Mouse (Mus musculus): ENCODE data around the gene Stx8. TPM values are rescaled to one million over a fixed set of nuclear protein-coding genes. Genes with fewer than 3 reads are reported as not detected.

Stx8 gene
- polyA plus RNA-seq, 1 experiment from 2014 or later, result 43.7 TPM

GRCm38 (mm10) chr11:68118679-68119078 is 152.7 kb downstream of the Stx8 start:
- H3K27me3 ChIP-seq (ENCODE audit: low read depth, poor library complexity, severe bottlenecking), result no peaks in the 10 kb centered on the region
- peaks cover 25% of the 10 kb centered on the region for H3K4me1 ChIP-seq
- H3K36me3 ChIP-seq, result no peaks in the 10 kb centered on the region
- WGBS, result 89% methylated on average over 4 of the region's 4 CpGs
- H3K9me3 ChIP-seq (replicated peaks), result no peaks in the 10 kb centered on the region
- DNase-seq (ENCODE audit: low spot score), result no peak
- H3K27ac ChIP-seq, result no peak overlapping the region
- H3K4me3 ChIP-seq, result no peak overlapping the region

- Histone ChIP-seq H3K36me3 (no peaks in the 10 kb centered on the region), H3K4me3 (no peak overlapping the region)
- 89% methylated on average over 13 of the region's 13 CpGs for WGBS
These were observed 153.1 kb downstream of the Stx8 start for GRCm38 (mm10) chr11:68119136-68119535.

GRCm38 (mm10) chr11:68121260-68121659 is 155.3 kb downstream of the Stx8 start:
- WGBS, result 57% methylated on average over 6 of the region's 6 CpGs
- peaks cover 21% of the 10 kb centered on the region for H3K4me1 ChIP-seq
- no peaks in the 10 kb centered on the region for H3K36me3 ChIP-seq
- no peaks in the 10 kb centered on the region for H3K9me3 ChIP-seq (replicated peaks)
- no peak overlapping the region for H3K4me3 ChIP-seq
- H3K27ac ChIP-seq, result 0 out of 2 replicates have a peak overlapping the region, but pooled peaks have one; percentile 34
- no peaks in the 10 kb centered on the region for H3K27me3 ChIP-seq (ENCODE audit: low read depth, poor library complexity, severe bottlenecking)
- no peak for DNase-seq (ENCODE audit: low spot score)

More at GRCm38 (mm10) chr11:68119136-68119535, 153.1 kb downstream of the Stx8 start:
- Histone ChIP-seq H3K27ac (no peak overlapping the region), H3K4me1 (peaks cover 22% of the 10 kb centered on the region), H3K9me3 (replicated peaks) (no peaks in the 10 kb centered on the region), H3K27me3 (ENCODE audit: low read depth, poor library complexity, severe bottlenecking) (no peaks in the 10 kb centered on the region)
- no peak for DNase-seq (ENCODE audit: low spot score)

GRCm38 (mm10) chr11:68121660-68122059 is 155.7 kb downstream of the Stx8 start:
- no peak for DNase-seq (ENCODE audit: low spot score)
- H3K9me3 ChIP-seq (replicated peaks), result no peaks in the 10 kb centered on the region
- H3K4me3 ChIP-seq, result no peak overlapping the region
- H3K27ac ChIP-seq, result no peak overlapping the region; the same call in 1 of the 2 replicates
- no peaks in the 10 kb centered on the region for H3K36me3 ChIP-seq
- H3K27me3 ChIP-seq (ENCODE audit: low read depth, poor library complexity, severe bottlenecking), result no peaks in the 10 kb centered on the region
- peaks cover 21% of the 10 kb centered on the region for H3K4me1 ChIP-seq
- 74% methylated on average over 6 of the region's 6 CpGs for WGBS

GRCm38 (mm10) chr11:68126071-68126470 is 160.1 kb downstream of the Stx8 start:
- Histone ChIP-seq H3K27me3 (ENCODE audit: low read depth, poor library complexity, severe bottlenecking) (no peaks in the 10 kb centered on the region), H3K4me1 (peaks cover 13% of the 10 kb centered on the region), H3K36me3 (no peaks in the 10 kb centered on the region), H3K4me3 (no peak overlapping the region), H3K27ac (no peak overlapping the region), H3K9me3 (replicated peaks) (no peaks in the 10 kb centered on the region)
- DNase-seq (ENCODE audit: low spot score), result no peak
- WGBS, result 91% methylated on average over 9 of the region's 9 CpGs

GRCm38 (mm10) chr11:68134494-68134893 is 168.5 kb downstream of the Stx8 start:
- Histone ChIP-seq H3K4me3 (no peak overlapping the region), H3K9me3 (replicated peaks) (no peaks in the 10 kb centered on the region), H3K36me3 (no peaks in the 10 kb centered on the region), H3K27ac (no peak overlapping the region; the same call in 1 of the 2 replicates), H3K27me3 (ENCODE audit: low read depth, poor library complexity, severe bottlenecking) (0 out of 2 replicates have a peak, but pooled peaks cover 4% of the 10 kb centered on the region), H3K4me1 (peaks cover 30% of the 10 kb centered on the region)
- WGBS, result 63% methylated on average over 7 of the region's 7 CpGs
- no peak for DNase-seq (ENCODE audit: low spot score)

- WGBS, result 10% methylated on average over 9 of the region's 9 CpGs
- Histone ChIP-seq H3K4me3 (no peak overlapping the region), H3K27ac (no peak overlapping the region), H3K9me3 (replicated peaks) (no peaks in the 10 kb centered on the region), H3K4me1 (peaks cover 30% of the 10 kb centered on the region), H3K36me3 (no peaks in the 10 kb centered on the region), H3K27me3 (ENCODE audit: low read depth, poor library complexity, severe bottlenecking) (0 out of 2 replicates have a peak, but pooled peaks cover 4% of the 10 kb centered on the region)
- DNase-seq (ENCODE audit: low spot score), result no peak
These were observed 169.4 kb downstream of the Stx8 start for GRCm38 (mm10) chr11:68135350-68135749.

- peak; percentile 47 for DNase-seq (ENCODE audit: low spot score)
- Histone ChIP-seq H3K36me3 (no peaks in the 10 kb centered on the region), H3K27me3 (ENCODE audit: low read depth, poor library complexity, severe bottlenecking) (0 out of 2 replicates have a peak, but pooled peaks cover 4% of the 10 kb centered on the region), H3K4me1 (peaks cover 30% of the 10 kb centered on the region), H3K9me3 (replicated peaks) (no peaks in the 10 kb centered on the region), H3K27ac (no peak overlapping the region), H3K4me3 (no peak overlapping the region)
- 68% methylated on average over 8 of the region's 8 CpGs for WGBS
These were observed 170.7 kb downstream of the Stx8 start for GRCm38 (mm10) chr11:68136687-68137086.

GRCm38 (mm10) chr11:68142296-68142695 is 176.3 kb downstream of the Stx8 start:
- H3K4me1 ChIP-seq, result peaks cover 38% of the 10 kb centered on the region
- WGBS, result 30% methylated on average over 8 of the region's 8 CpGs
- no peaks in the 10 kb centered on the region for H3K9me3 ChIP-seq (replicated peaks)
- no peak overlapping the region for H3K27ac ChIP-seq
- no peak for DNase-seq (ENCODE audit: low spot score)
- 0 out of 2 replicates have a peak, but pooled peaks cover 6% of the 10 kb centered on the region for H3K27me3 ChIP-seq (ENCODE audit: low read depth, poor library complexity, severe bottlenecking)
- H3K4me3 ChIP-seq, result no peak overlapping the region
- no peaks in the 10 kb centered on the region for H3K36me3 ChIP-seq

GRCm38 (mm10) chr11:68144235-68145065 is 178.5 kb downstream of the Stx8 start:
- no peak for DNase-seq (ENCODE audit: low spot score)
- WGBS, result 51% methylated on average over 13 of the region's 13 CpGs
- Histone ChIP-seq H3K9me3 (replicated peaks) (no peaks in the 10 kb centered on the region), H3K4me3 (no peak overlapping the region), H3K27me3 (ENCODE audit: low read depth, poor library complexity, severe bottlenecking) (peaks cover 26% of the 10 kb centered on the region), H3K27ac (peak overlapping the region; percentile 85; the same call in 1 of the 2 replicates), H3K4me1 (peaks cover 43% of the 10 kb centered on the region), H3K36me3 (no peaks in the 10 kb centered on the region)

- peaks cover 29% of the 10 kb centered on the region for H3K27me3 ChIP-seq (ENCODE audit: low read depth, poor library complexity, severe bottlenecking)
- H3K36me3 ChIP-seq, result no peaks in the 10 kb centered on the region
- H3K4me1 ChIP-seq, result peaks cover 47% of the 10 kb centered on the region
- no peak for DNase-seq (ENCODE audit: low spot score)
- H3K9me3 ChIP-seq (replicated peaks), result no peaks in the 10 kb centered on the region
- 0 out of 2 replicates have a peak overlapping the region, but pooled peaks have one; percentile 0 for H3K4me3 ChIP-seq
- peak overlapping the region; percentile 85; the same call in 1 of the 2 replicates for H3K27ac ChIP-seq
- 12% methylated on average over 13 of the region's 13 CpGs for WGBS
These were observed 179.1 kb downstream of the Stx8 start for GRCm38 (mm10) chr11:68145066-68145585.

GRCm38 (mm10) chr11:68145586-68146455 is 179.8 kb downstream of the Stx8 start:
- H3K27me3 ChIP-seq (ENCODE audit: low read depth, poor library complexity, severe bottlenecking), result peaks cover 29% of the 10 kb centered on the region
- 0 out of 2 replicates have a peak overlapping the region, but pooled peaks have one; percentile 0 for H3K4me3 ChIP-seq
- DNase-seq (ENCODE audit: low spot score), result no peak
- H3K27ac ChIP-seq, result peak overlapping the region; percentile 85
- H3K36me3 ChIP-seq, result no peaks in the 10 kb centered on the region
- H3K4me1 ChIP-seq, result peaks cover 53% of the 10 kb centered on the region
- no peaks in the 10 kb centered on the region for H3K9me3 ChIP-seq (replicated peaks)
- WGBS, result 12% methylated on average over 17 of the region's 17 CpGs

All from limb, embryonic 10.5 days (tissue).